Mouse (Mus musculus) forelimb bud, embryonic 11.5 days (tissue): ENCODE results near the gene Clta.

ENCODE experiments used
- DNase-seq: peaks from one replicate; pipeline ENCODE4 v3.0.0-alpha.2; 2012; ENCODE audit warnings: low read depth, low spot score

The Clta gene

DNA sequence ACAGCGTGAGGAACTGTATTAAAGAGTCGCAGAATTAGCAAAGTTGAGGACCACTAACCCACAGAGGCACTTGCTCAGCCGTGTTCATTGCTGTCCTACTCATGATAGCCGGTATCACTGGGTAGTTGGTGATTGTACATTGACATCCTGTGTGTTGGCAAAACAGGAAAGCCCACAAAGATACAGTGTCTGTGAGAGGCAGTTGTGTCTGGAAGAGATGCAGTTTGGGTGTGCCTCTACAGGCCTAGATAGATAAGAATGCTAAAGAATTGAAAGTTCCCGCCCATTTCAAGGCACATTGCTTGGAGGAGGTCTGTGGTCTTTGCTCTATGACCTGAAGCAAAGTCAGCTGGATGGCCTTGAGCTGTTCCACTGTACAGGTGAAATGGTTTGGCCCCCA is at the start of gene Clta:
Gene Clta (plus strand): TSS at position 327 of the 400 bp plus-strand sequence.
- no peak for DNase-seq

GRCm38 (mm10) chr4:43957292-43957845 is 46.9 kb upstream of the Clta start, which contains the start of gene Glipr2:
Glipr2 (plus strand) TSS chr4:43957401.
- DNase-seq, result peak; percentile 96

GRCm38 (mm10) chr4:43957846-43958461 is 46.3 kb upstream of the Clta start:
- DNase-seq, result peak; percentile 83

- DNase-seq, result no peak
Measured at GRCm38 (mm10) chr4:43959523-43960179, 44.6 kb upstream of the Clta start.

DNA sequence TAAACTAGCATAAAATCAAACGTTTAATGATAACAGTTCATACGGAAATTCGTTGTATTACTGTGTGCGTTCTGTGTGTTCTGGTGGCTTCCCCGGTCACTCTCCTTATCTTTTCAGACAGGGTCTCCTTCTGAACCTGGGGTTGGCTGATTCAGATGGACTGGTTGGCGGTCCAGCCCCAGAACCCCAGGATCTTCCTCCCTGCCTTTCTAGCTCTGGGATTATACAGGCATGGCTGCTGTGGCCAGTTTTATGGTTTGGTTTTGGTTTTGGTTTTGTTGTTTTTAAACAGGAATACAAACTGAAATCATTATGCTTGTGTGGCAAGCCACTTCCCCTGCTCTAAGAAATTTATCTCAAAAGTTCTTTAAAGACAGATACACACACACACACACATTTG is 44.0 kb upstream of the Clta start:
- no peak for DNase-seq

- no peak for DNase-seq
Measured at GRCm38 (mm10) chr4:43964326-43964833, 39.9 kb upstream of the Clta start.

DNA sequence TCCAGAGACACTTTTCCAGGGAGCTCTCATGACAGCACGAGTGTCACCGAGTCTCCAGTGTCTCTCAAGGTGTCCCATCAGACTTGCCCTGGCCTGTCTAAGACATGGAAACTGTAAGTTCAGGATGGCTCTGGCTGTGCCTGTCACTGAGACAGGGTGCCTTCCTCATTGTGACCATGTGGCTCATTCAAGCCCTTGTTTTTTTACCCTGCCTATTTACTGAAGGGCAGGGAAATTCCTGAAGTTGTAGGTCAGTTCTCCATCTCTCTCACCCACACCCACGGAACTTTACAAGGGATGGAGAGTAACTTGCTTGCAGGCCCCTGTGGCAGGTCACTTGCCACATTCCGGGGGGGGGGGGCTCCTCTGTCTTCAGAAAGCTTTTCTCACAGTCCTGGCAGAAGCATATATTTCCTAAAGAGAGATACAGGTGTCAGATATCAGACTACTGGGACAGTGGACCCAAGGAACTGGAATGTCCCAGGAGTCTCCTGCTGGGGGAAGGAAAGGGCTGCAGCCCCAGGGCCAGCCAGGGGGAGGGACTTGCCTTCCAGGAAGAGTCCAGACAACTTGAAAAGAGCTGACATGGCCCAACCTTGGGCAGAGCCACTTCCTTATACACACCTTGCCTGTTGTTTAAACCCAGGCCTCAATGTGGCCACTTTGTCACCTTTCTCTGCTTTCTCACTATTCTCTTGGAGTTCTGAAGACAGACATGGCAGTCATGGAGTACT is 39.1 kb upstream of the Clta start:
- no peak for DNase-seq

- no peak for DNase-seq
Measured at GRCm38 (mm10) chr4:43965856-43966535, 38.3 kb upstream of the Clta start.

DNA sequence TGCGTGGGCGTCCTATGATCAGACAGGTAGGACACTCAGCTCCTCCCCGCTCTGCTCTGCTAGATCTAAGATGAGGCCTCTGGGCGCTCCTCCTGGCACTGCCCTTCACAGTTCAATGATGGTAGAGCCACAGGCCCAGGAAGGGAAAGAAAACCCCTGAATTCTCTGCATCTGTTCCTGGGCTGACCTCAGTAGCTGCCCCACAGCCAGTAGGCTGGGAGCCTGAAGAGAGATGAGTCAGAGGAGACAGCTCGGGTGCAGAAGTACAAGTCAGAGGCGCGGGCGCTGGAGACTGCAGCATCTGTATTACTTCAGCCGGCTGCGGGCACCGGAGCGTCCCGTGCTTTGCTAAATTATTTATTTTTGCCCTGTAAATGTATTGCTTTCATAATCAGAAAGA is 35.6 kb upstream of the Clta start:
- no peak for DNase-seq

GRCm38 (mm10) chr4:43969373-43969772 is 34.9 kb upstream of the Clta start:
- DNase-seq, result peak; percentile 16

DNA sequence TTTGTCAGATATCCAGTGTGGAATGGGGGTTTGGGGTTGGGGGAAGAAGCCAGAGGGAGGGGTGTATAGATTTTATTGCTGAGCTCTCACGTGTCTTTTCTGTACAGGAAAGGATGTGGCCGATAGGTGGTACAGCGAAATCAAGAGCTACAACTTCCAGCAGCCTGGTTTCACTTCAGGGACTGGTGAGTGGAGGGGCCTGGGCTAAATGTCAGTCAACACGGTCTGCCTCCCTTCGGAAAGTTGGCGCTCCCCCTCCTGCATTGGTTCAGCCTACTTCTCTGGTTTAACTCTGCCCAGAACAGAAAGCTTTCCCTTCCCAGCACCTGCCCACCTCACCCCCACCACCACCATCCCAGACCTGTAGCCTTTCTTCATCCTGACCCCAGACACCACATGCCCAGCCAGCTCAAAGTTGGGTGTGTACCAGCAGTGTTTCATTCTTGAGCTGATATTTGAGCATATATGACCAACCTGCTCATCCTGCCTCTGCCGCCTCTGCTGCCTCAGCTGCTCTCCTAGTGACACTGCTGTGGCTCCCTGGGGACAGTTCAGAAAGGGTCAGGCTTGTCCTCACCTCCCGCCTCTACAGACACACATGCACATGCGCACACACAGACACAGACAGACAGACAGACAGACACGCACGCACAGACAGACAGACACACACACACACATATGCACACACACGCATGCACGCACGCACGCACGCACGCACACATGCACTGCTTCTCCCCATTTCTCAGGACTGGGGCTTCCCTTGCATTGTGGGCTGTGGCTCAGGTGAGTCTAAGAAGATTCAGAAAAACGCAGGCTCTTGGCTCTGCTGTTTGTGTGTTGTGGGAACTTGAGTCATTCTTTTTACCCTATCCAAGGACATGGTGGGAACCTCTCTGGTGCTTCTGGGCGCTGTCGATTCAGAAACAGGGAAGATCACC is 33.6 kb upstream of the Clta start:
- no peak for DNase-seq

- DNase-seq, result no peak
Measured at GRCm38 (mm10) chr4:43971541-43972136, 32.6 kb upstream of the Clta start.

- DNase-seq, result peak; percentile 61
Measured at GRCm38 (mm10) chr4:43972137-43972591, 32.1 kb upstream of the Clta start.

DNA sequence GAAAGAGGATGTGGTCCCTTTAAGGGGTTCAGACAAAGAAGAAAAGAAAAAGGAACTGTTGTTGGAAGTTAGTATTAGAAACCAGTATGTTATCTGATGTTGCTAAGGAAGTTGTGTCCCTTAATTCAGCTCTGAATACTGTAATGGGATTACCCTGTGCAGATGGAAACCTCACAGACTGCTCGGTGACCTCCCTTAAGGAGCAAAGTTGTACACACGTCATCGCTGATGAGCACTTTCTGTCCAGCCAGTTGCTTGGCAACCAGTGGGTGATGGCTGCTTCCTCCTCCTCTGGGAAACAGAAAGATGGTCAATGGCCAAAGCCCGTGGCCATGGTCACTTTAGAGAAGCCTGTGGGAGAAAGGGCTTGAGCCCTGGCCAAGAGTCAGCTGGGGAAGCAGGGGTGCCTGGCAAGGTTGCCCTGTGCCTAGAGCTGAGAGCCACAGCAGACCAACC is 30.7 kb upstream of the Clta start:
- no peak for DNase-seq

DNA sequence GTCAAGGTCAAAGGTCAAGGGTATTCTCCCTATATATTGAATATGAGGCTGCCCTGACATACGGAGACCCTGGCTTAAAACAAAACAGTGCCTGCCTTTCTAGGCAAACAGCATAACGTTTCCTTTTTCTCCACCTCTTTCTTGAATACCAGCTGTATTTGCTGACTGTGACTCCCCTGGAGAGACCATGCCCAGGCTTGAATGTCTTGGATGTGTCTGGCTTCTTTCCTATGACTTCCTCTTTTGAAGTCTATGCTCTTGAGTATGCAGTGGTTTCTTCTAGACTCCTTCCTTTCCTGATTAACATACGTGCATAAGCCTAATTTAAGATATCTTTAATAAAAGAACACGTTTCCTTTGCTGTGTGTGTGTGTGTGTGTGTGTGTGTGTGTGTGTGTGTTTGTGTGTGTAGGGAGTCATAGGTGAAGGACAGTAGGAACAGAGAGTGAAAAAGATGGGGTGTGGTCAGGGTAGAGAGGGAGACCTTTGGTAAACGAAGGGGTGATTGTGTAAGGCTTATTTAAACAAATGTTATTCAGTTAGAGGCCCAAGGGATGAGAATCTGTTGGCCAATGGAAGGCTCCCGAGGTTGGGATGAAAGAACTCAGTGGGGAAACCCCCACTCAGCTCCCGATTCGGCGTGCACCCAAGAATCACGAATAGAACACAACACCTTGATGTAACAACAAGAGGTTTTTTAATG is 29.2 kb upstream of the Clta start:
- no peak for DNase-seq

DNA sequence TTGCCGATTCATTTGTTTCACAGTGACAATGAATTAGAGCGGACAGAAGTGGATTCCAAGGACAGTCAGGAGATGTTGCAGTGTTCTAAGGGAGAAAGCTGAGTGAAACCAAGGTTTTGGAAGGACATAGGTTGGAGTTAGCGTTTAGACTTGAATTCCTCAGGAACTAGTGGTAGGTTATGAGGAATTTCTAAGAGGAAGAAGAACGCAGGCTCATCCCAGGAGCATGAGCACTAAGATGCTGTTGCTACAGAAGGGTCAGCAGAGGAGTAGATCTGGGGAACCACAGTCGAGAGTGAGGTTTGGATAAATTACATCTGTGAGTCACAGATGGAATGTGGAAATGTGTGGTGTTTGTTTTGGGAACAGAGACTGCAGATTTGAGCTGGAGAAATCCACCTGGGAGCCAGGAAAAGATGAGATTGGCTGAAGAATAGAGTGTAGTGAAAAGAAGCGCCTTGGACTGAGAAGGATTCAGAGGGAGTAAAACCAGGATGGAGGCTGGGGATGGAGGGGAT is 28.0 kb upstream of the Clta start:
- DNase-seq, result no peak

DNA sequence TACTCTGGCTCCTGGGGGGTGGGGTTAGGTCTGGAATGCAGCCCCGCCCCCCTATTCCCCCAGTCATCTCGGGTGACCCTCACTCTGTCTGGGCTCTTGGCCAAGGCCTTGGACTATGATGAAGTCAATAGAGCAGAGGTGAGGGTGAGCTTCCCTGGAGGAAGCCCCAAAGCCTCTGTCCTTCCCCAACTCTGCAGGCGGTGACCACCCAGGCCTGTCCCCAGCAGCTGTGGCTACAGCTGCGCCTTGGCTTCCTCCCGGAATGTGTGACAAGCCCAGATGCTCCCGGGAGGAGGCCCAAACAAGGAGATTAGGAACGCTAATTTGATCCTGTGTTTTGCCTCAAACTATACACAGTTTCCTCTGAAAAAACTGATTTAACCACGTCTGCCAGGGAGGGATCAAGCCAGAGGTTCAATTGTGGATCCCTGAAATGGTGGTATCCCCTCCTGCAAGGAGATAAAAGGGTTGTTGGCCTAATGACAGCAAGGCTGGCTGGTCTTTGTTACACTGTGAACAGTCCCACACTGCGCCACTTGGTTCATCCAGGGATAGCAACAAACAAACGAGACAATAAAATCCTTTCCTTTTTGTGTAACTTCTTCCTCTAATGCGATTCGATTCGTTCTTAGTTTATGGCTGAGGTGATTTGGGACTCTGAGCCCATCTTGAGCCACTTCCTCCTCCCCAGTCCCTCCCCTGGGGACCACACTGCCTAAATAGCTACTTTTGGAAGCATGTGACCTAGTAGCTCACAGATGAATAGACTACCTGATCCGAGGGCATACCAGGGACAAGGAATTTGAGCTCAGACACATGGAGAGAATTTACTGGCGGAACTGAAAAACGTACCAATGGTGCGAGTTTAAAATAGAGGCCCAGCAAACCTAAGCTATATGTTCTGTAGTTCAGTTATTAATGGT is 25.5 kb upstream of the Clta start:
- DNase-seq, result peak; percentile 47

- no peak for DNase-seq
Measured at GRCm38 (mm10) chr4:43979746-43980145, 24.5 kb upstream of the Clta start.
